Mouse (Mus musculus) neural tube, embryonic 11.5 days (tissue): ENCODE measurements around the gene Dscam. TPM values are rescaled to one million over a fixed set of nuclear protein-coding genes. Genes with fewer than 3 reads are reported as not detected.

Experiments used
- ATAC-seq: fragments of 200-750 bp; cut with Nextera tagmentation; 2 replicates; pipeline ENCODE4 v1.8.0; 2017; ENCODE audit warnings: moderate number of reproducible peaks, mild to moderate bottlenecking, moderate TSS enrichment, moderate library complexity; ENCODE audit not compliant: insufficient read depth, low FRiP score, low TSS enrichment
- DNase-seq: peaks from one replicate; pipeline ENCODE4 v3.0.0-alpha.2; 2015; ENCODE audit warnings: low spot score
- H3K27ac ChIP-seq: fragments of 300-500 bp; sonication (generic); 2 replicates; pipeline ENCODE4 v1.5.1; 2014; ENCODE audit warnings: low read depth, mild to moderate bottlenecking, low read length
- H3K27me3 ChIP-seq: fragments of 300-500 bp; sonication (generic); 2 replicates; pipeline ENCODE4 v1.6.1; 2014; ENCODE audit warnings: mild to moderate bottlenecking, low read length, mixed read lengths; ENCODE audit not compliant: control insufficient read depth, insufficient read depth
- H3K36me3 ChIP-seq: fragments of 300-500 bp; sonication (generic); 2 replicates; pipeline ENCODE4 v1.6.1; 2014; ENCODE audit warnings: mild to moderate bottlenecking, low read length, moderate library complexity, mixed read lengths; ENCODE audit not compliant: control insufficient read depth, insufficient read depth
- H3K4me1 ChIP-seq: fragments of 300-500 bp; sonication (generic); 2 replicates; pipeline ENCODE4 v1.6.1; 2014; ENCODE audit warnings: low read length, mixed read lengths; ENCODE audit not compliant: control insufficient read depth, insufficient read depth
- H3K4me2 ChIP-seq: fragments of 300-500 bp; sonication (generic); 2 replicates; pipeline ENCODE4 v1.6.1; 2014; ENCODE audit warnings: low read depth, mild to moderate bottlenecking, moderate library complexity
- H3K4me3 ChIP-seq: fragments of 300-500 bp; sonication (generic); 2 replicates; pipeline ENCODE4 v1.5.1; 2014; ENCODE audit warnings: low read depth, low read length
- H3K9ac ChIP-seq: fragments of 300-500 bp; sonication (generic); 2 replicates; pipeline ENCODE4 v1.6.1; 2014; ENCODE audit warnings: mild to moderate bottlenecking, low read length
- H3K9me3 ChIP-seq: fragments of 300-500 bp; sonication (generic); 2 replicates; pipeline ENCODE4 v1.6.1; 2016; ENCODE audit warnings: low read length; ENCODE audit not compliant: control insufficient read depth
- WGBS: fragments of 180-500 bp; shearing (Covaris S2); extraction: QIAGEN DNeasy Blood & Tissue Kit; methylation state at CpG from one replicate; pipeline ENCODE4 v1.1.7; 2014; 5-methylcytosine and 5-hydroxymethylcytosine counted together
- polyA plus RNA-seq: library from polyadenylated mRNA; unstranded; fragments of >200 nt; fragmentation: Nextera tagmentation; extraction: Ambion mirVana; gene quantifications from 2 replicates; pipeline ENCODE4 v1.2.1, GENCODE M21; 2014

Dscam gene
- polyA plus RNA-seq, 1 experiment from 2014 or later, result 1.4 TPM

- no peak for ATAC-seq
These were observed 108.3 kb downstream of the Dscam start for GRCm38 (mm10) chr16:97062207-97062606.

GRCm38 (mm10) chr16:97061390-97061789 is 109.2 kb downstream of the Dscam start:
- H3K4me1 ChIP-seq, result no peaks in the 10 kb centered on the region
- 89% methylated on average over 7 of the region's 7 CpGs for WGBS
- ATAC-seq (no peak), DNase-seq (no peak)
- H3K9me3 ChIP-seq, result no peaks in the 10 kb centered on the region
- no peak overlapping the region for H3K27ac ChIP-seq
- no peaks in the 10 kb centered on the region for H3K27me3 ChIP-seq
- H3K36me3 ChIP-seq, result no peaks in the 10 kb centered on the region
- H3K4me2 ChIP-seq, result no peak overlapping the region
- no peak overlapping the region for H3K9ac ChIP-seq
- H3K4me3 ChIP-seq, result no peak overlapping the region

More at GRCm38 (mm10) chr16:97062207-97062606, 108.3 kb downstream of the Dscam start:
- Histone ChIP-seq H3K4me1 (no peaks in the 10 kb centered on the region), H3K4me2 (no peak overlapping the region), H3K27me3 (no peaks in the 10 kb centered on the region), H3K27ac (no peak overlapping the region), H3K36me3 (no peaks in the 10 kb centered on the region), H3K9ac (no peak overlapping the region), H3K4me3 (no peak overlapping the region), H3K9me3 (no peaks in the 10 kb centered on the region)
- no peak for DNase-seq
- WGBS, result 92% methylated on average over 3 of the region's 3 CpGs

- no peaks in the 10 kb centered on the region for H3K27me3 ChIP-seq
- no peak overlapping the region for H3K4me2 ChIP-seq
These were observed 109.8 kb downstream of the Dscam start for GRCm38 (mm10) chr16:97060736-97061135.

GRCm38 (mm10) chr16:97060276-97060675 is 110.3 kb downstream of the Dscam start:
- no peak for DNase-seq
- no peak overlapping the region for H3K4me2 ChIP-seq
- no peak overlapping the region for H3K9ac ChIP-seq
- H3K9me3 ChIP-seq, result no peaks in the 10 kb centered on the region
- WGBS, result 78% methylated on average over 4 of the region's 4 CpGs
- no peaks in the 10 kb centered on the region for H3K36me3 ChIP-seq
- ATAC-seq, result no peak
- H3K4me1 ChIP-seq, result no peaks in the 10 kb centered on the region
- H3K27me3 ChIP-seq, result no peaks in the 10 kb centered on the region
- no peak overlapping the region for H3K27ac ChIP-seq
- H3K4me3 ChIP-seq, result no peak overlapping the region

More at GRCm38 (mm10) chr16:97060736-97061135, 109.8 kb downstream of the Dscam start:
- no peak for ATAC-seq
- Histone ChIP-seq H3K27ac (no peak overlapping the region), H3K36me3 (no peaks in the 10 kb centered on the region), H3K9ac (no peak overlapping the region), H3K4me3 (no peak overlapping the region), H3K9me3 (no peaks in the 10 kb centered on the region), H3K4me1 (no peaks in the 10 kb centered on the region)
- no peak for DNase-seq

GRCm38 (mm10) chr16:97035271-97035670 is 135.3 kb downstream of the Dscam start:
- 78% methylated on average over 4 of the region's 4 CpGs for WGBS
- Histone ChIP-seq H3K4me3 (no peak overlapping the region), H3K36me3 (no peaks in the 10 kb centered on the region), H3K27ac (no peak overlapping the region), H3K9ac (no peak overlapping the region), H3K9me3 (no peaks in the 10 kb centered on the region), H3K4me2 (no peak overlapping the region), H3K4me1 (no peaks in the 10 kb centered on the region), H3K27me3 (no peaks in the 10 kb centered on the region)
- DNase-seq, result no peak
- no peak for ATAC-seq

- Histone ChIP-seq H3K27me3 (no peaks in the 10 kb centered on the region), H3K4me1 (no peaks in the 10 kb centered on the region), H3K9ac (no peak overlapping the region), H3K4me2 (no peak overlapping the region), H3K9me3 (no peaks in the 10 kb centered on the region), H3K4me3 (no peak overlapping the region), H3K36me3 (no peaks in the 10 kb centered on the region), H3K27ac (no peak overlapping the region)
- WGBS, result 81% methylated on average over 3 of the region's 3 CpGs
- DNase-seq (no peak), ATAC-seq (no peak)
These were observed 137.0 kb downstream of the Dscam start for GRCm38 (mm10) chr16:97033540-97034058.

GRCm38 (mm10) chr16:97027701-97028100 is 142.9 kb downstream of the Dscam start:
- WGBS, result 88% methylated on average over 1 of the region's 1 CpGs
- no peak for DNase-seq
- ATAC-seq, result no peak

GRCm38 (mm10) chr16:97026803-97027202 is 143.7 kb downstream of the Dscam start:
- Histone ChIP-seq H3K36me3 (no peaks in the 10 kb centered on the region), H3K27ac (no peak overlapping the region), H3K4me3 (no peak overlapping the region), H3K4me1 (no peaks in the 10 kb centered on the region), H3K4me2 (no peak overlapping the region), H3K9me3 (no peaks in the 10 kb centered on the region), H3K27me3 (no peaks in the 10 kb centered on the region), H3K9ac (no peak overlapping the region)
- ATAC-seq (no peak), DNase-seq (no peak)
- 81% methylated on average over 5 of the region's 5 CpGs for WGBS

More at GRCm38 (mm10) chr16:97027701-97028100, 142.9 kb downstream of the Dscam start:
- no peak overlapping the region for H3K27ac ChIP-seq
- no peaks in the 10 kb centered on the region for H3K4me1 ChIP-seq
- H3K4me3 ChIP-seq, result no peak overlapping the region
- H3K36me3 ChIP-seq, result no peaks in the 10 kb centered on the region
- no peaks in the 10 kb centered on the region for H3K27me3 ChIP-seq
- no peaks in the 10 kb centered on the region for H3K9me3 ChIP-seq
- no peak overlapping the region for H3K4me2 ChIP-seq
- H3K9ac ChIP-seq, result no peak overlapping the region

GRCm38 (mm10) chr16:97024406-97024805 is 146.1 kb downstream of the Dscam start:
- H3K4me3 ChIP-seq, result no peak overlapping the region
- WGBS, result 87% methylated on average over 4 of the region's 4 CpGs
- no peak overlapping the region for H3K27ac ChIP-seq
- no peak overlapping the region for H3K9ac ChIP-seq
- H3K4me2 ChIP-seq, result no peak overlapping the region
- no peaks in the 10 kb centered on the region for H3K4me1 ChIP-seq
- H3K36me3 ChIP-seq, result no peaks in the 10 kb centered on the region
- no peak for ATAC-seq
- H3K27me3 ChIP-seq, result no peaks in the 10 kb centered on the region
- DNase-seq, result no peak
- H3K9me3 ChIP-seq, result no peaks in the 10 kb centered on the region
